Mouse (Mus musculus) inflammation-experienced regulatory T-cells (primary cell): Measurements from ENCODE around the gene Podxl2. TPM values are rescaled to one million over a fixed set of nuclear protein-coding genes. Genes with fewer than 3 reads are reported as not detected.

Source experiments
- polyA plus RNA-seq, 2 experiments: library from polyadenylated mRNA; unstranded; fragments of 100-300 nt; shearing (Covaris generic); gene quantifications; one replicate each; pipeline ENCODE4 v1.2.1; 2017

Gene Podxl2
- 10 to 100 TPM in 1 of 2 experiments, under 1 TPM in 1; 0.78 to 10.6 TPM for polyA plus RNA-seq

DNA sequence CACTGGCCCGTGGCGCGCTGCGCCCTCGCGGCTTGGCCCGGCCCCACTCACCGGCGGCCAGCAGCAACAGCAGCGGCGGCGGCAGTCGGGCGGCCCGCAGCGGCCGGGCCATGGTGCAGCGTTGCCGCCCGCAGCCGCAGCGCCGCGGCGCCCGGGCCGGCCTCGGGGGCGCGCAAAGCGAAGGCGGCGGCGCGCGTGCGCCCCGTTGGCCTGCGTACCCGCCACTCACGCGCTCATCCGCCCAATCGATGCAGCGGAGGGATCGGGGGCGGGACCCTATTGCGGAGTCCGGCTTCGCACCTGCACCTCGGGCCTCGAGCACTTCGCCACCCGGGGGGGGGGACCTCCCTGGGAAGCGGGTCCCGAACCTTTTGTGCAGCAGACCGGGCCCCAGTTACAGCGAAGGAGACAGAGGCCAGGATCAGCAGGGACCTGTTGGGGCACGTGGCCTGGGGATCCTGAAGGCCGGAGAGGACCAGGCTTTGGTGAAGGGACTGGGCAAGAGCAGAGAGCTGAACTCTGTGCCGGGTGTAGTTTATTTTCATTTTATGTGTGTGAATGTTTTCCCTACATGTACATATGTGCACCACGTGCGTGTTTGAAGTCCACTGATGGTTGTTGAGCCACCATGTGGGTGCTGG lies at the start of gene Podxl2:
TSS of gene Podxl2 (minus strand) at position 177 of the 641 bp plus-strand sequence.

DNA sequence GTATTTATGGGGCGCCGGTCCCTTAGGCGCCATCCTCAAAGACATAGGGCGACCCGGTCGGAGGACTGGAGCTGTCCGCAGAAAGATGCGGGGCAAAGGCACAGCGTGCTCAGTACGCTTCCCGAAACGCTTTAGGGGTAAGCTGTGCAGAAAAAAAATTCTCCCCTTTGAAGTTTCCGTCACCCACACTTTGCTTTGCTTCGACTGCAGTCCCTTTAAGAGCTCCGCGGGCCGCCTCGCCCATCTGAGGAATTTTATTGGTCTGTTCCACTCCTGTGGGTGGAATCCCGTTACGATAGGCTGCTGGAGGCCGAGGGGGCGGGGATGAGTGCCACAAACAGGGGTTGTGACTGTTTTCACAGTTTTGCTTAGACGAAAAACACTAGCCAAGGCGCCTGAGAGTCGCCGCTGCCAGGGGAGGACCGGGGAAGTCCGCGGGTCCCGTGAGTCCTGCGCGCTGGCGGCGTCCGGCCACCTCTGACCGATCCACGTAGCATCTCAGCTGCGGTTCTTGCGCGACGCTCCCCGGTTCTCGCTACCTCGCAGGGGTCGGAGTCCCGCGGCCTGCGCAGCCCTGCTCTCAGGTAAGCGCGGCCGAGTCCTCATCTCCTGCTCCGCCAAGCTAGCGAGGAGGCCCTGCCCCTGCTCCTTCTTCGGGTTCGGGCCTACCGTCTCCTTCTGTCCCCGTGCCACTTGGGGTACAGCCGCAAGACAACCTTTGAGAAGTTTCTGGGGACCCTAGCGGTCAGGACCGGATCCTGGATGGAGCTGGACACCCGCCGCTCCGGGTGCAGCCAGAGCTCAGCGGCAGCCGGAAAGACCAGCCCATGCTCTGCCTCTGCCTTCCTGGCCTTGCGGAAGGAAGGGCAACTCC lies 27.3 kb upstream of the Podxl2 start, which contains the start of gene Tpra1:
TSS of gene Tpra1 (plus strand) at position 305 of the 874 bp plus-strand sequence.

GRCm38 (mm10) chr6:88898534-88899048 lies 23.7 kb upstream of the Podxl2 start, which contains the start of gene Mcm2:
Gene Mcm2 (minus strand): TSS chr6:88898780.

DNA sequence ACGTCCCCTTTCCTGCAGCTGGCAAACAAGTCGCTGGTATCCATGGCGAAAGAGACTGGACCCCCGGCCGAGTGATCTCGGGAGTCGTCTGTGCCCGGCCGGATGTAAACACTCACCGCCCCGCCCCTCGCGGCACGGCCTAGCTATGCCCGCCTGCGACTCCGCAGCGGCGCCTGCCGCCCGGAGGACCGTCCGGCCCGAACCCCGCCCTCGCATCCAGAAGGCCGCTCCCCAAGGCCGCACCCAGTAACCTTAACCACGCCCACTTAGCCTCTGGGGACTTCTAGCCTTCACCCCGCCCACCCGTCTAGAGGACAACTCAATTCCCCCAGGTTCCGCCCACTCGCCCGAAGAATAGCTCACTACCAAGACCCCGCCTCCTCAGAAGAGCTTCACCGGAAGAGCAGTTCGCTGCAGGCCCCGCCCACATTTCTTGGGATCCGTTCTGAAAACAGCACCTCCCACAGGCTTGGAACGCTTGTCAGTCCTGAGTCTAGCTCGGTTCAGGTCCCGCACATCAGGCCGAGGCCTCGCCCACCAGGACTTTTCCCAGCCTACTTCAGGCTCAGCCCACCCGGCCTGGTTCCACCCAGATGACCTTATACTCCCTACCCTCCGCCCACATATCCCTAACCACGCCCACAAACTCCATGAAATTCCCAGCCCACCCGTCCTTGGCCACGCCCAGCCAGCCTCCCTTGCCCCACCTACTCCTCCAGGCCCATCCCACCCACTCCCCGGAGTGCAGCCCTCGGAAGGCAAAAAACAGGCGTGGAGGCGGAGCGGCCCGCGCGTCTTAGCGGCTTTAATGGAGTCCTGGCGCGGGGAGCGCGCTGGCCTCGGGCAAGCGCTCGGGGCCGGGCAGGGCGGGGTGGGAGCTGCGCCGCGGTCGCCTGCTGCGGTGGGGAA lies 32.8 kb downstream of the Podxl2 start, which contains the start of gene Abtb1:
TSS of gene Abtb1 (minus strand) at position 204 of the 909 bp plus-strand sequence.

Other genes starting within 250 kb of the Podxl2 start
- under 1 TPM in 1 of 2 experiments, not detected in 1; 0.04 TPM for gene Kbtbd12, start 237.1 kb downstream of the Podxl2 start, polyA plus RNA-seq
- 1 to 10 TPM in 1 of 2 experiments, under 1 TPM in 1; 0.20 to 3.9 TPM for gene Mgll, start 150.6 kb downstream of the Podxl2 start, polyA plus RNA-seq
- 10 to 100 TPM; 61.4 to 70.9 TPM for gene Abtb1, start 33.1 kb downstream of the Podxl2 start, polyA plus RNA-seq
- 10 to 100 TPM; 47.8 to 61.3 TPM for gene Mcm2, start 23.7 kb upstream of the Podxl2 start, polyA plus RNA-seq
- 100 to 1,000 TPM in 1 of 2 experiments, 10 to 100 TPM in 1; 93.3 to 127 TPM for gene Tpra1, start 27.2 kb upstream of the Podxl2 start, polyA plus RNA-seq